Mouse (Mus musculus): ENCODE measurements around the gene Dlst. TPM values are rescaled to one million over a fixed set of nuclear protein-coding genes. Genes with fewer than 3 reads are reported as not detected.

Gene Dlst
- polyA plus RNA-seq, 1 experiment: 219 TPM

DNA sequence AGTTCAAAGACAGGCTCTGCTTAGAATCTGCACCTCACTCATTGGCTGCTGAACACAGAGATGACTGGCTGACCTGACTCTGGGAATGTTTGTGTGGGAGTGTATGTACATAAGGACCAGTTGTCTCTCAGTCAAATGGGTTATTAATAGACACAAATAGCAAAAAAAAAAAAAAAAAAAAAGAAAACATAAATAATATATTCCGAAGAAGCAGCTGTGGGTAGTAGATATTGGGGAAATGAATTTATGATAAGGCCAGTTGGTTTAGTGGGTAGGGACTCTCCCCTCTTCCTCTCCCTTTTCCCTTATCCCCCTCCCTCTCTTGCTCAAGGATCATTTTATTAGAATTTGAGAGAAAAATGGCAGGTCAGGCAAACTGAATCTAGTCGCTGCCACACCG is 3.3 kb downstream of the Dlst start:
- Histone ChIP-seq H3K27me3 (ENCODE audit: control insufficient read depth, insufficient read depth, insufficient read length) (no peaks in the 10 kb centered on the region), H3K4me2 (ENCODE audit: low read depth) (peak overlapping the region; percentile 87), H3K36me3 (ENCODE audit: control insufficient read depth, insufficient read depth) (peaks cover 30% of the 10 kb centered on the region), H3K79me2 (ENCODE audit: control insufficient read depth, insufficient read depth) (peaks cover 78% of the 10 kb centered on the region), H3K4me3 (no peak overlapping the region), H3ac (ENCODE audit: control insufficient read depth, insufficient read length) (no peak overlapping the region)
- TF ChIP-seq POLR2AphosphoS2 (IDR thresholded peaks at IDR 0.05; ENCODE audit: insufficient read length, low read depth): no peak
- no peak for TF ChIP-seq TCF12 (IDR thresholded peaks at IDR 0.05; ENCODE audit: insufficient read depth, poor library complexity, severe bottlenecking)
- no peak for TF ChIP-seq CEBPB (IDR thresholded peaks at IDR 0.05; ENCODE audit: insufficient read depth, poor library complexity, severe bottlenecking)
- TF ChIP-seq MYOG (IDR thresholded peaks at IDR 0.05; ENCODE audit: control insufficient read depth in 1 of 3, insufficient read depth in 1 of 3, insufficient read length in 2 of 3, low read depth in 2 of 3): no peak
- TF ChIP-seq POLR2A (IDR thresholded peaks at IDR 0.05; ENCODE audit: insufficient read length, low read depth): no peak
- TF ChIP-seq MYOD1 (IDR thresholded peaks at IDR 0.05; ENCODE audit: control insufficient read depth in 1 of 3, insufficient read length in 2 of 3, low read depth in 2 of 3): no peak
- TF ChIP-seq REST (IDR thresholded peaks at IDR 0.05; ENCODE audit: insufficient read depth, insufficient read length): no peak
- TF ChIP-seq SRF (IDR thresholded peaks at IDR 0.05; ENCODE audit: control insufficient read depth, insufficient read length, low read depth): no peak
- TF ChIP-seq TCF3 (IDR thresholded peaks at IDR 0.05; ENCODE audit: insufficient read length, low read depth): no peak
- no peak for TF ChIP-seq USF1 (IDR thresholded peaks at IDR 0.05; ENCODE audit: low read depth)
- TF ChIP-seq MAX (IDR thresholded peaks at IDR 0.05; ENCODE audit: low read depth): no peak
- no peak for TF ChIP-seq E2F4 (IDR thresholded peaks at IDR 0.05; ENCODE audit: insufficient read depth)

DNA sequence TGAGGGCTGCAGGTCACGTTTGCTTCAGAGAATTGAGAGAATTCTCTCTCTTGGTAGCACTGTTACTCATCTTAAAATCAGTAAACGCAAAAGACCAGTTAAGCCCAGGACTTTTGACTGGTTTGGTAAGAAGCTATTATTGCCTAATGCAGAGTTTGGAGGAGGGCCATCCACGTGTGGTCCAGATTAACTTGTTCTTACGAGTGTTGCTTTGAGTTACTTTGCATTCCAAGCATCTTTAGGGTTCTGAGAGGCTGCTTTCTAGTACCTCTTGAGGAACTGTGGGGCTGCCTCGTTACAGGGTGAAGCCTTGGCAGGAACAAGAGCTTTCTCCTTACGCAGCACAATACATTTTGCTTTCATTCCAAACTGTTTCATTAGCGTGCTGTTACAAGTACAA is 5.0 kb downstream of the Dlst start:
- H3K4me2 ChIP-seq (ENCODE audit: low read depth): no peak overlapping the region
- peaks cover 78% of the 10 kb centered on the region for H3K79me2 ChIP-seq (ENCODE audit: control insufficient read depth, insufficient read depth)
- TF ChIP-seq POLR2A (IDR thresholded peaks at IDR 0.05; ENCODE audit: insufficient read length, low read depth): no peak
- no peak overlapping the region for H3ac ChIP-seq (ENCODE audit: control insufficient read depth, insufficient read length)
- H3K36me3 ChIP-seq (ENCODE audit: control insufficient read depth, insufficient read depth): peaks cover 38% of the 10 kb centered on the region
- H3K27me3 ChIP-seq (ENCODE audit: control insufficient read depth, insufficient read depth, insufficient read length): no peaks in the 10 kb centered on the region
- H3K4me3 ChIP-seq: no peak overlapping the region

DNA sequence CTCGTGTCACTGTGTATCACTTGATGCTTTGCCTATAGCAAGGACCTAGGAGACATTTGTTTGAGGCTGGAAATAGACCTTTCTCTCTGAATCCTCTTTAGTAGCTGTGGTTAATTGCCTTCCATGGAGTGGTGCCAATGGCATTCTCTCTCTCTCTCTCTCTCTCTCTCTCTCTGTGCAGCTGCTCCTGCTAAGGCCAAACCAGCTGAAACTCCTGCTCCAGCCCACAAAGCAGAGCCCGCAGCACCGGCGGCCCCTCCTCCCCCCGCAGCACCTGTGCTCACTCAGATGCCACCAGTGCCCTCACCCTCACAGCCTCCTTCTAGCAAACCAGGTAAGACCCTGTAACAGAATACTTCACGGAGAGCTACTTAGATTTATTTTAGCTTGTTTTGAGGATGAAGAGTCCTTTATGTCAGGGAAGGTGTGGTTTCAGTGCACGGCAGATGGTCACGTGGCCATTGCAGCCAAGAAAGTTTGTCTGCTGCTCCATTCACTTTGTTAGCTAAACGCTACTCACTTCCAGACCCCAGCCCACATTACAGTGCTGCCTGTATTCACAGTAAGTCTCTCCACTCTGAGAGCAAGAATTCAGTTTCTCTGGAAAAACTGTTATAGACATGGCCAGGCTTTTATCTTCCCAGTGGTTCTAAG is 11.3 kb downstream of the Dlst start:
- no peak overlapping the region for H3ac ChIP-seq (ENCODE audit: control insufficient read depth, insufficient read length)
- H3K27me3 ChIP-seq (ENCODE audit: control insufficient read depth, insufficient read depth, insufficient read length): no peaks in the 10 kb centered on the region
- H3K36me3 ChIP-seq (ENCODE audit: control insufficient read depth, insufficient read depth): peaks cover 65% of the 10 kb centered on the region
- TF ChIP-seq POLR2A (IDR thresholded peaks at IDR 0.05; ENCODE audit: insufficient read length, low read depth) (no peak), POLR2AphosphoS2 (IDR thresholded peaks at IDR 0.05; ENCODE audit: insufficient read length, low read depth) (no peak), E2F4 (IDR thresholded peaks at IDR 0.05; ENCODE audit: insufficient read depth) (no peak), TCF3 (IDR thresholded peaks at IDR 0.05; ENCODE audit: insufficient read length, low read depth) (peak; percentile 86), MYOD1 (IDR thresholded peaks at IDR 0.05; ENCODE audit: control insufficient read depth in 1 of 3, insufficient read length in 2 of 3, low read depth in 2 of 3) (peak; percentile 81 to 94 (median 86)), REST (IDR thresholded peaks at IDR 0.05; ENCODE audit: insufficient read depth, insufficient read length) (no peak), SRF (IDR thresholded peaks at IDR 0.05; ENCODE audit: control insufficient read depth, insufficient read length, low read depth) (peak; percentile 11), MYOG (IDR thresholded peaks at IDR 0.05; ENCODE audit: control insufficient read depth in 1 of 3, insufficient read depth in 1 of 3, insufficient read length in 2 of 3, low read depth in 2 of 3) (peak; percentile 93 to 98 (median 98)), USF1 (IDR thresholded peaks at IDR 0.05; ENCODE audit: low read depth) (no peak), CEBPB (IDR thresholded peaks at IDR 0.05; ENCODE audit: insufficient read depth, poor library complexity, severe bottlenecking) (no peak), MAX (IDR thresholded peaks at IDR 0.05; ENCODE audit: low read depth) (no peak), TCF12 (IDR thresholded peaks at IDR 0.05; ENCODE audit: insufficient read depth, poor library complexity, severe bottlenecking) (peak; percentile 96)
- peak overlapping the region; percentile 43 for H3K4me2 ChIP-seq (ENCODE audit: low read depth)
- H3K4me3 ChIP-seq: no peak overlapping the region
- peaks cover 29% of the 10 kb centered on the region for H3K79me2 ChIP-seq (ENCODE audit: control insufficient read depth, insufficient read depth)

DNA sequence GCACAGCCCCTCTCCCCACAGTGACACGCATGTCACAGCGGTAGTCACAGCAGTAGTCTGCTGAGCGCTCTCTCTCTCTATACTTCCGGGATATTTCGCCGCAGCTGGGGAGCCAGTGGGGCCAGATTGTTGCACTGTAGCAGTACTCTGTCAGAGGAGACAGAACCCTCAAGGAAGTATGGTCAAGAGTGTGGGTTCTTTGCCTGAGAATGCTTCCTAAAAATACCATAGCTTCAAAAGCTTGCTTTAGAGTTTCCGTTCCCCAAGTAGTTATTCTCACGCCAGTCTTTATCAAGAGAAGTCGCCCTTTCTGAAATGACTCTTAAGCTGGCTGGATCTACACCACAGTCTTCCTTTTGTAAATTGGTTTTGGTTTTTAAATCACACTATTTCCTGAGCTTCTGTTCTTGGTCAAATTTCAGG is 12.5 kb downstream of the Dlst start:
- no peaks in the 10 kb centered on the region for H3K27me3 ChIP-seq (ENCODE audit: control insufficient read depth, insufficient read depth, insufficient read length)
- no peak overlapping the region for H3ac ChIP-seq (ENCODE audit: control insufficient read depth, insufficient read length)
- H3K4me2 ChIP-seq (ENCODE audit: low read depth): no peak overlapping the region
- no peak for TF ChIP-seq USF1 (IDR thresholded peaks at IDR 0.05; ENCODE audit: low read depth)
- TF ChIP-seq MAX (IDR thresholded peaks at IDR 0.05; ENCODE audit: low read depth): no peak
- no peak for TF ChIP-seq TCF12 (IDR thresholded peaks at IDR 0.05; ENCODE audit: insufficient read depth, poor library complexity, severe bottlenecking)
- no peak for TF ChIP-seq CEBPB (IDR thresholded peaks at IDR 0.05; ENCODE audit: insufficient read depth, poor library complexity, severe bottlenecking)
- TF ChIP-seq POLR2A (IDR thresholded peaks at IDR 0.05; ENCODE audit: insufficient read length, low read depth): no peak
- no peak for TF ChIP-seq POLR2AphosphoS2 (IDR thresholded peaks at IDR 0.05; ENCODE audit: insufficient read length, low read depth)
- no peak for TF ChIP-seq MYOG (IDR thresholded peaks at IDR 0.05; ENCODE audit: control insufficient read depth in 1 of 3, insufficient read depth in 1 of 3, insufficient read length in 2 of 3, low read depth in 2 of 3)
- no peak for TF ChIP-seq REST (IDR thresholded peaks at IDR 0.05; ENCODE audit: insufficient read depth, insufficient read length)
- TF ChIP-seq SRF (IDR thresholded peaks at IDR 0.05; ENCODE audit: control insufficient read depth, insufficient read length, low read depth): no peak
- no peak for TF ChIP-seq TCF3 (IDR thresholded peaks at IDR 0.05; ENCODE audit: insufficient read length, low read depth)
- no peak for TF ChIP-seq E2F4 (IDR thresholded peaks at IDR 0.05; ENCODE audit: insufficient read depth)
- TF ChIP-seq MYOD1 (IDR thresholded peaks at IDR 0.05; ENCODE audit: control insufficient read depth in 1 of 3, insufficient read length in 2 of 3, low read depth in 2 of 3): no peak
- H3K79me2 ChIP-seq (ENCODE audit: control insufficient read depth, insufficient read depth): peaks cover 26% of the 10 kb centered on the region
- H3K4me3 ChIP-seq: no peak overlapping the region
- H3K36me3 ChIP-seq (ENCODE audit: control insufficient read depth, insufficient read depth): peaks cover 63% of the 10 kb centered on the region

DNA sequence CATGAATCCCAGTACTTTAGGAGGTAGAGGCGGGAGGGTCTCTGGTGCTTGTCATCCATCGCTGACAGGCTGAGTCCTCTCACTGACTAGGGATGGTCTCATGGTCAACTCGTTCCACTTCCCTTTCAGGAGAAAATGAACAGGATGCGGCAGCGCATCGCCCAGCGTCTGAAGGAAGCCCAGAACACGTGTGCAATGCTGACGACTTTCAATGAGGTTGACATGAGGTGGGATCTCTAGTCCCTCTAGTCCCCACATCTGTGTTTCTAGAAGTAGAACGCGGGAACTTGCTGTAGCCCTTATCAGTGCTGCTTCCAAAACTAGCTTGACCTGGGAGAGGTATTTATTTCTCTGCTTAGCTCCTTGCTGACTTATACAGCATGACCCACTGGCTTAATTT is 13.0 kb downstream of the Dlst start:
- no peaks in the 10 kb centered on the region for H3K27me3 ChIP-seq (ENCODE audit: control insufficient read depth, insufficient read depth, insufficient read length)
- no peak for TF ChIP-seq REST (IDR thresholded peaks at IDR 0.05; ENCODE audit: insufficient read depth, insufficient read length)
- no peak for TF ChIP-seq POLR2AphosphoS2 (IDR thresholded peaks at IDR 0.05; ENCODE audit: insufficient read length, low read depth)
- TF ChIP-seq TCF12 (IDR thresholded peaks at IDR 0.05; ENCODE audit: insufficient read depth, poor library complexity, severe bottlenecking): no peak
- no peak for TF ChIP-seq SRF (IDR thresholded peaks at IDR 0.05; ENCODE audit: control insufficient read depth, insufficient read length, low read depth)
- no peak for TF ChIP-seq MYOD1 (IDR thresholded peaks at IDR 0.05; ENCODE audit: control insufficient read depth in 1 of 3, insufficient read length in 2 of 3, low read depth in 2 of 3)
- no peak for TF ChIP-seq E2F4 (IDR thresholded peaks at IDR 0.05; ENCODE audit: insufficient read depth)
- TF ChIP-seq MYOG (IDR thresholded peaks at IDR 0.05; ENCODE audit: control insufficient read depth in 1 of 3, insufficient read depth in 1 of 3, insufficient read length in 2 of 3, low read depth in 2 of 3): no peak
- TF ChIP-seq POLR2A (IDR thresholded peaks at IDR 0.05; ENCODE audit: insufficient read length, low read depth): no peak
- TF ChIP-seq USF1 (IDR thresholded peaks at IDR 0.05; ENCODE audit: low read depth): no peak
- TF ChIP-seq TCF3 (IDR thresholded peaks at IDR 0.05; ENCODE audit: insufficient read length, low read depth): no peak
- no peak for TF ChIP-seq MAX (IDR thresholded peaks at IDR 0.05; ENCODE audit: low read depth)
- TF ChIP-seq CEBPB (IDR thresholded peaks at IDR 0.05; ENCODE audit: insufficient read depth, poor library complexity, severe bottlenecking): no peak
- H3ac ChIP-seq (ENCODE audit: control insufficient read depth, insufficient read length): no peak overlapping the region
- H3K4me2 ChIP-seq (ENCODE audit: low read depth): no peak overlapping the region
- H3K4me3 ChIP-seq: no peak overlapping the region
- peaks cover 62% of the 10 kb centered on the region for H3K36me3 ChIP-seq (ENCODE audit: control insufficient read depth, insufficient read depth)
- peaks cover 26% of the 10 kb centered on the region for H3K79me2 ChIP-seq (ENCODE audit: control insufficient read depth, insufficient read depth)

Measured in myocyte (in vitro differentiated cells).